Mouse (Mus musculus) neutrophil, adult 5-6 weeks (primary cell): ENCODE results near the gene Gosr1. TPM values are rescaled to one million over a fixed set of nuclear protein-coding genes. Genes with fewer than 3 reads are reported as not detected.
"Not testable (repeated sequence)": the region's sequence is repeated elsewhere in the genome, so short reads cannot be mapped to it uniquely, and the experiment has no call there.

Experiments
- ATAC-seq: fragments of 151-379, 151-347 bp; 2 replicates; pipeline ENCODE4 v1.8.0; 2017; ENCODE audit warnings: mild to moderate bottlenecking, moderate TSS enrichment; ENCODE audit not compliant: insufficient number of reproducible peaks, poor library complexity, low FRiP score, severe bottlenecking; ENCODE audit errors: extremely low read depth
- total RNA-seq: library from RNA; stranded (forward); fragments of 200-1000 nt; gene quantifications from 2 replicates; pipeline ENCODE4 v1.2.3, GENCODE M21; 2017

Gene Gosr1
- total RNA-seq, 1 experiment from 2014 or later = 97.4 TPM

- ATAC-seq = no peak
Observed at GRCm38 (mm10) chr11:76742511-76742910, 20.9 kb downstream of the Gosr1 start.

DNA sequence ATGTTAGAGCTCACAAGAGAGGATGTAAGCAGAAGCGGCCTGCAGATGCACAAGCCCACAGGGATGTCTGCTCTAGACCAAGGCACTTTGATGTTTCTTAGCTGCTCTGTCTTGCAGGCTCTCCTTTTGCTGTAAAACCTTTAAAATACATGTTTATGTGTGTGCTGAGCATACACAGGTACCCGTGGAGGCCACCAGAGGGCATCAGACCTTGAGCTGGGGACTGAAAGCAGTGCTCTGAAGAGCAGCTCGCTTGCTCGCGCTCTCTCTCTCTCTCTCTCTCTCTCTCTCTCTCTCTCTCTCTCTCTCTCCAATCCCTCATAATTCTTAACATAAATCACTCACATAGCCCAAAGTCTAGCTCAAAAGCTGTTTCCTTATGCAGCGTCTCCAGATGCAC, 24.3 kb downstream of the Gosr1 start:
- 0 out of 2 replicates have a peak, but pooled peaks have one; percentile 16 for ATAC-seq

GRCm38 (mm10) chr11:76735753-76736324, 27.5 kb downstream of the Gosr1 start:
- ATAC-seq = no peak

DNA sequence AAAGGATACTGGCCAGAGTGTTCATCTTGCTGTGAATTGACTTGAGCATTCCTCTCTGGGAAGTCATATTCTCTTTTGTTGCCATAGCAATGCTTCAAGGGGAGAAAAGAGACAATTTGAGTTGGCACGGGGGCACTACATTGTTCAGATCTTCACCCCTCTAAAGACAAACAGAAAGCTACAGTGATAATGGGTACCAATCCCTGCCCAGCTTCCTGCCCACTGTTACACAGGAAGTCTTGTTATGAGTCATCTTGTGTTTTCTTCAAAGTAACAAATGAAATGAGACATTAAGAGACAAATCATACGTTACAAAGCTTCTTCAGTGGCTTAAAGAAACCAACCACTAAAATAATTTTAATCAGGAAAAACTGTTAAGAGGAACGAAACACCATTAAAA, 28.8 kb downstream of the Gosr1 start:
- peak; percentile 44; the same call in 1 of the 2 replicates for ATAC-seq

GRCm38 (mm10) chr11:76730650-76731049, 32.7 kb downstream of the Gosr1 start:
- no peak for ATAC-seq

DNA sequence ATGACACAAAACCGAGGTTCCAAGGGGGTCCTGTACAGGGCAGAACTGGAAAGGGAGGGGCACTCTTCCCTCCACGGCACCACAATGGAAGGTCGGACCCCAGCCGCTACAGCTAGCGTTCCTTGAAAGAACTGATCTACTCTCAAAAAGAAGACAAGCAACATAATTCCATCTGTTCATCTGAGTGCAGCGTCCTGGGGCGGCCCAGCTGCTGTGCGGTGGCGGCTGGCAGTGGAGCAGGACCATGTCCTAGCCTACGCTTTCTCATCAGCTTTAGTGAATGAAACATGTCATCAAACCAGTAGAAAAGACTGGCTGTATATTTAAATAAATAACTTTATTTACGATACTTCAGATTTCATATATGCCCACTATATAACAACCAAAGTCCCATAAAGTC, 35.3 kb downstream of the Gosr1 start:
- ATAC-seq = no peak

DNA sequence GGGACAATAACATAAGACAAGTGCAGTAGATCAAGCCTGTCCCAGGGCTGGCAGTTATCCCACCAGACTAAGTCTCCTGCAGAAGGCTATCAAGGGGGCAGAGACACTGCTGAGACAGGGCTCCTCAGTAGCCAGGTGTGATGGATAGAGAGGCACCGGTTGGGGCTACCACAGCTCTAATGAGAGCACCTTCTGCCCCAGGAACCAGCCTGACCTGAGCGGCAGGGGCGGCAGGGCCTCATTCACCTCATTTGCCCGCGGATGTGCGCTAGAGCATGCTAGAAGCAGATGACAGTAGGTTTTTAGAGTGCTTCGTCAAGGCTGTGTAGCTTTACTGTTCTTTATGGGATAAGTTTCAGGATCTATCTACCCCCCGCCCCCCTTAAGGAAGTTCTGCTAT, 39.5 kb downstream of the Gosr1 start:
- no peak for ATAC-seq

DNA sequence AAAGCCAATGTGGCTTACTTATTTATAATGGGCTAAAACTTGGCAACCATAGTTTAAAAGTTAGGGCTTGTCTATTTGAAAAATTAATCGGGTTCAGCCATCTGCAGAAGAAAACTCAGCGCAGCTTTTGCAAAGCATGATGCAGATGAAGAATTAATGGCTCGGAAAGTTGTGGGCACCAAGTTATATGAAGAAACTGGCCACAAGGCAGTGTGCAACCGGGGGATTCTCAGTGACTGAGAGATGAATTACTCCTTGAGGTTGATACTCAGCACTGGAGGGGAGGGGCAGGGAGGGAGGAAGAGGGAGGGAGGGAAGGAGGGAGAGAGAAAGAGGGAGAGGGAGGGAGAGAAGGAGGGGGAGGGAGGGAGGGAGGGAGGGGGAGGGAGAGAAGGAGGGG, 46.4 kb downstream of the Gosr1 start:
- no peak for ATAC-seq

GRCm38 (mm10) chr11:76709625-76710452, 53.5 kb downstream of the Gosr1 start:
- ATAC-seq = no peak

DNA sequence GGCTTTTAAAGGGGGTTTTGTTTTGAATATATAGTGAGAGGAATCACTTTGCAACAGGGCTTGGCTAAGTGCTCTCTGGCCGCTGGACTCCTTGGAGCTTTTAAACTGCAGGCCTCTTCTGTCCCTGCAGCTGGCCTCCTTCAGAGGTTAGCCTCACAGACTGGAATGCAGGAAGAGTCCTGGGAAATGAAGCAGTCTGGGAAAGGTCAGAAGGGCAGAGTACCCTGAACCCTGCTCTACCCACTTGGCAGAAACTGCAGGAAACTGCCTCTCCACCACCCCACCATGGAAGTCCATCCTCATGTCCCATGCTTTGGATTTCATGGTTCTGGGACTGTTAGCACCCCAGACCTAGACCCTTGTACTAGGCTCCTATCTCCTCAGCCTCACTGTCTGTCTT, 54.5 kb downstream of the Gosr1 start:
- no peak for ATAC-seq

DNA sequence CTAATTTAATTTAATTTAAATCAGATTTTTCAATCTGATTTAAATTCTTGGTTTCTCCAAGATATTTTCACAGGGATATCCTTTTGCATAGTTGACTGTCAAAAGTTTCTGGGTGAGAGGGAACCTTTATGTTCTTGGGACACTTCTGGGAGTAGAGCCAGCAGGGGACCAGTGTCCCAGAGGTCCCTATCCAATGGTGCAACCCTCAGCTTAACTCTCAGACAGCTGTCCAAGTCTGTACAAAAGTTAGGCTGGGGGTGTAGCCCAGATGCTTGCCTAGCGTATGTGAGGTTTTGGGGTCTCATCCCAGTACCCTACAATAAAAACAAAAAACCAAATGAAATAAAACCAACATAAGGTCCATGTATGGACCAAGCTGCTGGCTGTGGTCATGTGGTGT, 55.3 kb downstream of the Gosr1 start:
- ATAC-seq = no peak

DNA sequence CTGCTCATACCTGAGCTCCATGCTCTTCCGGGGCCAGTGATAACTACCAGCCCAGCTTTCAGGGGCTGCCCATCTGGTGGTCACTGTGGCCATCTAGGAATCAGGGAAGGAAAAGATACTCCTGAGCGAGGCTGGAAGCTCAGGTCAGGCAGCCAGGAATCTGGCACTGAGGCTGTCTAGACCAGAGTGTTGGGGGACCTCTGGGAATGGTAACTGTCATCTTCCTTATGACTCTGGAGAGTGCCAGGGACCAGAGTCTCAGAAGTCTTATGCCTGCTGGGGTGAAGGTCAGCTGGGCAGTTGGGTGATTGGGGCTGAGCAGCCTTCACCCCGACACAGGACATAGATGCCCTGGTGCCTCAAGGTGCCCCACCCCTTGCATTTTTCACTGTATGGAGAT, 55.7 kb downstream of the Gosr1 start:
- ATAC-seq = no peak

DNA sequence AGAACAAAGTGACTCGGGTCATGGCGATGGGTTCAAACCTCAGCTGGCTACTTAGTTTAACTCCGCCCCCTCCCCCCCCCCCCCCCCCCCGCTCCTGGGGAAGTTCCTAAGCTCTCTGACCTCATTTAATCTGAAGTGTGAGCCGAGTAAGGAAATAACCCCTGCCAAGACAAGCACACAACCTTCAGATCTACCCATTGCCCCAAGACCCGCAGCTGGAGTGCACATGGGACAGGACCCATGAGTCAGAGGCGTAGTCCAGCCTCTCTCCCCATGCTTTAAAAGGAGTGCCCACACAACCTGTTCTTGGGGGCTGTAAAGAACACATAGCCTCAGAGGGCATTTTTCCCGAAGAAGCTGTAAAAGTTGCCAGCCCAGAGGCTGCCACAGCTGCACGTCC, 63.8 kb downstream of the Gosr1 start:
- no peak for ATAC-seq

GRCm38 (mm10) chr11:76695810-76696209, 67.6 kb downstream of the Gosr1 start:
- no peak for ATAC-seq

DNA sequence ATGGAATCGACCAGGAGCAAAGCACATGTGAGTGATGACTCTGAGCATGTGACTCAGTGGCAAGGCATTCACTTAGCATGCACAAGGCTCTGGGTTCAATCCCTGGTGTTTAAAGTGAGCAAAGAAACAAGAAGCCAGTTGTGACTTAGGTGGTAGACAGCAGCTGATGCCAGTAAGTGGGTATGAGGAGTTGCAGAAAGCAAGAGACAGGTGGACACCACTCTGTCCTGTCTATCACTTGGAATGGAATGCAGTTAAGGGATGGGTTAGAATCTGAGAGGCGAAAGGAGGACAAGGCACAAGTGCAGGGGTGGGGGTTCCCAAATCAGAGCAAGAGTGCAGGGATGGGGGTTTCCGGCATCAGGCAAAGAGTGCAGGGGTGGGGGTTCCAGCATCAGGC, 71.3 kb downstream of the Gosr1 start:
- ATAC-seq = no peak

- ATAC-seq = no peak
Observed at GRCm38 (mm10) chr11:76685604-76686003, 77.8 kb downstream of the Gosr1 start.

- ATAC-seq = not testable (repeated sequence)
Observed at GRCm38 (mm10) chr11:76679508-76679907, 83.9 kb downstream of the Gosr1 start, which contains the start of gene Trarg1. Trarg1 (plus strand) TSS chr11:76679808.
